In the genomic region with DNA sequence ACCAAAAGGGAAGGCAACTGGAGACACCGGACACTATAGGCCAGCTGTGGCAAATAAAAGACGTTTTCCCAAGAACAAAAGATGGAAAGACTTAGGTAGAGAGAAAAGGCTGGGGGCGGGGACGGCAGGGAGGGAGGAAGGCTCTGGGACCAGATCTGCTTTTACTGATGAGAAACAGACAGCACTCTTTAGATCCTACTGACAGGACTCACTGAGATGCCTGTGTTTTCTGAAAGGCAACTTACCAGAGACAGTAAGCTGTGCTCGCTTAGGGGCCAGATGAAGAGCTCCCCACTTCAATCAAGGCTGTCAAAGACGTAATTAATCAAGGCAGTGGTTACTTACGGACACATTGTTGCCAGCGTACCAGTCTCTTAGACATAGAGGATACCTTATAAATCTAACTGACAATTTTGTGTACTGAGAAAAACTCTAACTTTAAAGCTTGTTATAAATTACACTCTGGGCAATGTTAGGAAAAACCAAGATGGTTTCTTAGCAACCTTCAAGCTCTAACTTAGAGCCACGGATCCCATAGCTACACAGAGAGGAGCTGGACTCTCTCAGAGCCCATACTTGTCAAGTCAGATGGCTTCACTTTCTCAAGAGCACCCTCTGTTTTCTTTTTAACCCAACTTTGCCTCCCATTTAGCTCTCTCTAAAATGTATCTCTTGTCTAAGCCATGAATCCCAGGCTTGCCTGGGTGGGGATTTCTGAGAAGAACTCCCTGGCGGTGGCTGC, we compare ENCODE assay signal across 19 mouse cellular contexts. TPM values are rescaled to one million over a fixed set of nuclear protein-coding genes. Genes with fewer than 3 reads are reported as not detected.
DNase-seq lines count a peak whose midpoint lies in the region; ATAC-seq and TF ChIP-seq lines count a peak whose summit lies in the region.
"Had no signal": no experiment of that assay in that cellular context is flagged by ENCODE, and none has a peak within 500 bp of the region (broad histone marks: within the 10 kb centered on the region; RNA-seq: fewer than 3 reads in every experiment).

No protein-coding gene starts in this region.

- ATAC-seq in embryonic facial prominence, embryonic 11.5 days (replicated peaks; ENCODE audit: insufficient number of reproducible peaks, low FRiP score, low TSS enrichment, low read depth), result no peak
- peak; percentile 74 for ATAC-seq in intestine, embryonic 14.5 days (replicated peaks; ENCODE audit: low FRiP score, low TSS enrichment, low read depth)
- ATAC-seq in neural tube, embryonic 15.5 days (ENCODE audit: low FRiP score), result no peak
- ATAC-seq in lung, postnatal 0 days, result no peak
- no peak for ATAC-seq in forebrain, embryonic 14.5 days
- ATAC-seq: inflammation-experienced regulatory T-cells, adult 6 months; liver, embryonic 12.5 days; midbrain, embryonic 16.5 days had no signal

- WGBS in embryonic facial prominence, embryonic 11.5 days, result 68% methylated on average over 10 of the region's 10 CpGs
- WGBS in embryonic facial prominence, embryonic 10.5 days, result 70% methylated on average over 10 of the region's 10 CpGs
- 31% methylated on average over 10 of the region's 10 CpGs for WGBS in intestine, embryonic 14.5 days
- 33% methylated on average over 10 of the region's 10 CpGs for WGBS in neural tube, embryonic 15.5 days
- 61% methylated on average over 10 of the region's 10 CpGs for WGBS in lung, postnatal 0 days
- 56% methylated on average over 10 of the region's 10 CpGs for WGBS in forebrain, embryonic 14.5 days

- no peak overlapping the region for H3K4me3 ChIP-seq in embryonic facial prominence, embryonic 11.5 days (ENCODE audit: low read depth, low read length)
- H3K4me3 ChIP-seq in embryonic facial prominence, embryonic 10.5 days, result no peak overlapping the region
- no peak overlapping the region for H3K4me3 ChIP-seq in intestine, embryonic 14.5 days (ENCODE audit: low read depth, low read length)
- H3K4me3 ChIP-seq in neural tube, embryonic 15.5 days (replicated peaks), result no peak overlapping the region
- H3K4me3 ChIP-seq in lung, postnatal 0 days (ENCODE audit: low read depth, low read length), result no peak overlapping the region
- no peak overlapping the region for H3K4me3 ChIP-seq in forebrain, embryonic 14.5 days (ENCODE audit: low read depth, low read length)
- H3K4me3 ChIP-seq: hindbrain, embryonic 10.5 days; liver, embryonic 12.5 days; lung, embryonic 15.5 days had no signal

- H3K9ac ChIP-seq in embryonic facial prominence, embryonic 11.5 days (replicated peaks; ENCODE audit: low read length), result no peak overlapping the region
- H3K9ac ChIP-seq in intestine, embryonic 14.5 days (ENCODE audit: low read length), result no peak overlapping the region
- H3K9ac ChIP-seq in neural tube, embryonic 15.5 days (replicated peaks), result no peak overlapping the region
- H3K9ac ChIP-seq in lung, postnatal 0 days (replicated peaks; ENCODE audit: low read depth), result no peak overlapping the region
- no peak overlapping the region for H3K9ac ChIP-seq in forebrain, embryonic 14.5 days (ENCODE audit: low read length)
- H3K9ac ChIP-seq: liver, embryonic 12.5 days; lung, embryonic 15.5 days had no signal

- no peaks in the 10 kb centered on the region for H3K4me1 ChIP-seq in embryonic facial prominence, embryonic 11.5 days (ENCODE audit: control insufficient read depth, insufficient read depth, low read length)
- H3K4me1 ChIP-seq in embryonic facial prominence, embryonic 10.5 days, result peaks cover 7% of the 10 kb centered on the region
- H3K4me1 ChIP-seq in intestine, embryonic 14.5 days (replicated peaks; ENCODE audit: control insufficient read depth, insufficient read depth, low read length), result peaks cover 28% of the 10 kb centered on the region
- H3K4me1 ChIP-seq in neural tube, embryonic 15.5 days, result peaks cover 15% of the 10 kb centered on the region; the same call in 1 of the 2 replicates
- no peaks in the 10 kb centered on the region; the same call in 1 of the 2 replicates for H3K4me1 ChIP-seq in lung, postnatal 0 days (ENCODE audit: insufficient read depth, low read depth, low read length)
- no peaks in the 10 kb centered on the region for H3K4me1 ChIP-seq in forebrain, embryonic 14.5 days (ENCODE audit: control insufficient read depth, insufficient read depth, low read length)
- H3K4me1 ChIP-seq: liver, embryonic 12.5 days had no signal

- H3K27me3 ChIP-seq in embryonic facial prominence, embryonic 11.5 days (ENCODE audit: control insufficient read depth, insufficient read depth, low read length), result no peaks in the 10 kb centered on the region
- H3K27me3 ChIP-seq in embryonic facial prominence, embryonic 10.5 days (replicated peaks; ENCODE audit: low read depth, poor library complexity, severe bottlenecking), result no peaks in the 10 kb centered on the region
- H3K27me3 ChIP-seq in intestine, embryonic 14.5 days (replicated peaks; ENCODE audit: control insufficient read depth, insufficient read depth, low read length), result no peaks in the 10 kb centered on the region
- no peaks in the 10 kb centered on the region for H3K27me3 ChIP-seq in neural tube, embryonic 15.5 days (replicated peaks)
- no peaks in the 10 kb centered on the region for H3K27me3 ChIP-seq in lung, postnatal 0 days (replicated peaks; ENCODE audit: insufficient read depth, low read length)
- no peaks in the 10 kb centered on the region for H3K27me3 ChIP-seq in forebrain, embryonic 14.5 days (replicated peaks; ENCODE audit: control insufficient read depth, insufficient read depth, low read length)
- H3K27me3 ChIP-seq: liver, embryonic 12.5 days; lung, embryonic 15.5 days had no signal

- H3K4me2 ChIP-seq in embryonic facial prominence, embryonic 11.5 days (ENCODE audit: low read depth, low read length), result no peak overlapping the region
- H3K4me2 ChIP-seq in intestine, embryonic 14.5 days (ENCODE audit: low read length), result peak overlapping the region; percentile 12; the same call in 1 of the 2 replicates
- H3K4me2 ChIP-seq in neural tube, embryonic 15.5 days, result no peak overlapping the region
- no peak overlapping the region for H3K4me2 ChIP-seq in lung, postnatal 0 days (replicated peaks; ENCODE audit: low read depth, low read length)
- H3K4me2 ChIP-seq in forebrain, embryonic 14.5 days (ENCODE audit: low read length), result no peak overlapping the region
- H3K4me2 ChIP-seq: liver, embryonic 12.5 days; lung, embryonic 15.5 days had no signal

- no peak for TF ChIP-seq CTCF in lung, postnatal 0 days (IDR thresholded peaks at IDR 0.05)

- peak; percentile 20 for DNase-seq in embryonic facial prominence, embryonic 11.5 days (ENCODE audit: low spot score)
- no peak for DNase-seq in embryonic facial prominence, embryonic 10.5 days (ENCODE audit: low spot score)
- peak; percentile 32 for DNase-seq in MN1 (ENCODE audit: low spot score)
- no peak for DNase-seq in intestine, embryonic 14.5 days (ENCODE audit: low spot score)
- DNase-seq in lung, postnatal 0 days (ENCODE audit: low spot score), result no peak
- DNase-seq in lung, postnatal 10 days, result no peak
- DNase-seq in forebrain, embryonic 14.5 days (ENCODE audit: low spot score), result no peak
- DNase-seq: adrenal gland, postnatal 14 days; cerebellum, adult 18-20 months; gastrocnemius, postnatal 25 days; right cerebral cortex, postnatal 14 days; thymus, adult 2 months had no signal

- TF ChIP-seq EP300 in lung, postnatal 0 days (IDR thresholded peaks at IDR 0.05), result no peak

- H3K27ac ChIP-seq in embryonic facial prominence, embryonic 11.5 days (replicated peaks; ENCODE audit: low read depth, low read length), result no peak overlapping the region
- H3K27ac ChIP-seq in embryonic facial prominence, embryonic 10.5 days (replicated peaks), result no peak overlapping the region
- peak overlapping the region; percentile 91 for H3K27ac ChIP-seq in intestine, embryonic 14.5 days (ENCODE audit: low read depth)
- H3K27ac ChIP-seq in neural tube, embryonic 15.5 days (replicated peaks), result peak overlapping the region; percentile 60
- no peak overlapping the region for H3K27ac ChIP-seq in lung, postnatal 0 days (ENCODE audit: low read length)
- H3K27ac ChIP-seq in forebrain, embryonic 14.5 days (ENCODE audit: low read depth, low read length), result no peak overlapping the region
- H3K27ac ChIP-seq: hindbrain, embryonic 10.5 days; kidney, postnatal 0 days; liver, embryonic 12.5 days; lung, embryonic 15.5 days had no signal

- H3K36me3 ChIP-seq in embryonic facial prominence, embryonic 11.5 days (replicated peaks; ENCODE audit: control insufficient read depth, insufficient read depth, low read depth, low read length), result no peaks in the 10 kb centered on the region
- H3K36me3 ChIP-seq in embryonic facial prominence, embryonic 10.5 days (replicated peaks), result no peaks in the 10 kb centered on the region
- H3K36me3 ChIP-seq in intestine, embryonic 14.5 days (ENCODE audit: control insufficient read depth, insufficient read depth, low read length), result no peaks in the 10 kb centered on the region
- H3K36me3 ChIP-seq in neural tube, embryonic 15.5 days, result peaks cover 2% of the 10 kb centered on the region; the same call in 1 of the 2 replicates
- H3K36me3 ChIP-seq in lung, postnatal 0 days (ENCODE audit: insufficient read depth, low read length), result no peaks in the 10 kb centered on the region
- no peaks in the 10 kb centered on the region for H3K36me3 ChIP-seq in forebrain, embryonic 14.5 days (ENCODE audit: control insufficient read depth, insufficient read depth, low read length)
- H3K36me3 ChIP-seq: hindbrain, embryonic 10.5 days; liver, embryonic 12.5 days; lung, embryonic 15.5 days had no signal

- H3K9me3 ChIP-seq in embryonic facial prominence, embryonic 11.5 days (replicated peaks; ENCODE audit: control insufficient read depth, low read length), result no peaks in the 10 kb centered on the region
- no peaks in the 10 kb centered on the region for H3K9me3 ChIP-seq in embryonic facial prominence, embryonic 10.5 days
- no peaks in the 10 kb centered on the region for H3K9me3 ChIP-seq in intestine, embryonic 14.5 days (ENCODE audit: control insufficient read depth, low read length)
- H3K9me3 ChIP-seq in neural tube, embryonic 15.5 days (replicated peaks), result no peaks in the 10 kb centered on the region
- no peaks in the 10 kb centered on the region for H3K9me3 ChIP-seq in lung, postnatal 0 days (ENCODE audit: low read length)
- no peaks in the 10 kb centered on the region for H3K9me3 ChIP-seq in forebrain, embryonic 14.5 days (replicated peaks; ENCODE audit: control insufficient read depth, low read length)
- H3K9me3 ChIP-seq: hindbrain, embryonic 10.5 days; liver, embryonic 12.5 days; lung, embryonic 15.5 days had no signal

RNA-seq across cellular contexts. Expression of a gene that starts 47.0 kb away (rescaled TPM):
- 2.3 TPM in 2 replicates for polyA plus RNA-seq in embryonic facial prominence, embryonic 11.5 days (2014; fragmentation: Nextera tagmentation; extraction: Ambion mirVana)
- 1.1 and 1.3 TPM in 2 replicates for polyA plus RNA-seq in embryonic facial prominence, embryonic 10.5 days (2016; fragmentation: Nextera tagmentation; extraction: Ambion mirVana)
- polyA plus RNA-seq in intestine, embryonic 14.5 days (2014; fragmentation: Nextera tagmentation; extraction: Ambion mirVana), result 3.5 and 3.9 TPM in 2 replicates
- polyA plus RNA-seq in neural tube, embryonic 15.5 days (2015; fragmentation: Nextera tagmentation; extraction: Ambion mirVana), result 12.0 and 17.0 TPM in 2 replicates
- 5.0 and 5.6 TPM in 2 replicates for polyA plus RNA-seq in lung, postnatal 0 days (2015; fragmentation: Nextera tagmentation; extraction: Ambion mirVana)
- 8.6 and 10.2 TPM in 2 replicates for polyA plus RNA-seq in forebrain, embryonic 14.5 days (2014; fragmentation: Nextera tagmentation; extraction: Ambion mirVana)
- polyA plus RNA-seq: inflammation-experienced regulatory T-cells, adult 6 months had no signal

Comparison
In these comparisons a context has a peak if more than half of its experiments do, and no peak if none do; other contexts are left out.
1. DNase-seq: peak in embryonic facial prominence, embryonic 11.5 days (single experiment) and MN1 (single experiment); none in embryonic facial prominence, embryonic 10.5 days (single experiment), intestine, embryonic 14.5 days (single experiment), lung, postnatal 0 days (single experiment), lung, postnatal 10 days (single experiment) and forebrain, embryonic 14.5 days (single experiment).
2. H3K27ac ChIP-seq: peak in intestine, embryonic 14.5 days (single experiment) and neural tube, embryonic 15.5 days (single experiment); none in embryonic facial prominence, embryonic 11.5 days (single experiment), embryonic facial prominence, embryonic 10.5 days (single experiment), lung, postnatal 0 days (single experiment) and forebrain, embryonic 14.5 days (single experiment).